Mouse (Mus musculus) bone marrow macrophage, adult 2 months (primary cell): ENCODE results near the gene Gm11034. TPM values are rescaled to one million over a fixed set of nuclear protein-coding genes. Genes with fewer than 3 reads are reported as not detected.

Experiments
- H3K27ac ChIP-seq: 2 replicates; pipeline ENCODE4 v1.5.1; 2012; ENCODE audit warnings: low read depth, low read length; ENCODE audit not compliant: insufficient read depth
- H3K4me1 ChIP-seq: 2 replicates; pipeline ENCODE4 v1.6.1; 2012; ENCODE audit warnings: low read length; ENCODE audit not compliant: control insufficient read depth, insufficient read depth
- H3K4me3 ChIP-seq: 2 replicates; pipeline ENCODE4 v1.5.1; 2012; ENCODE audit warnings: mild to moderate bottlenecking, low read length, moderate library complexity; ENCODE audit not compliant: insufficient read depth
- CTCF ChIP-seq: IDR thresholded peaks from 2 replicates; pipeline ENCODE4 v1.5.1; 2012; ENCODE audit warnings: low read depth, mild to moderate bottlenecking, low read length, moderate library complexity
- POLR2A ChIP-seq: IDR thresholded peaks from 2 replicates; pipeline ENCODE4 v1.6.1; 2012; ENCODE audit warnings: mild to moderate bottlenecking, low read depth, low read length, borderline replicate concordance
- polyA plus RNA-seq: library from polyadenylated mRNA; stranded (reverse); fragments of >200 nt; gene quantifications from 2 replicates; pipeline ENCODE4 v1.2.4, GENCODE M21; 2012; ENCODE audit not compliant: missing spikeins, insufficient read depth, insufficient read length

Gene Gm11034
- polyA plus RNA-seq, 1 experiment = not detected

GRCm38 (mm10) chr8:72211846-72212245, 1.6 kb downstream of the Gm11034 start:
- Histone ChIP-seq H3K4me1 (peaks cover 11% of the 10 kb centered on the region), H3K4me3 (no peak overlapping the region), H3K27ac (no peak overlapping the region)
- no peak for TF ChIP-seq POLR2A
- no peak for TF ChIP-seq CTCF

GRCm38 (mm10) chr8:72210710-72211109, 2.7 kb downstream of the Gm11034 start:
- H3K27ac ChIP-seq = no peak overlapping the region
- no peak for TF ChIP-seq POLR2A
- no peak for TF ChIP-seq CTCF
- 0 out of 2 replicates have a peak, but pooled peaks cover 2% of the 10 kb centered on the region for H3K4me1 ChIP-seq
- no peak overlapping the region for H3K4me3 ChIP-seq

- TF ChIP-seq CTCF = no peak
- TF ChIP-seq POLR2A = no peak
- Histone ChIP-seq H3K4me1 (no peaks in the 10 kb centered on the region), H3K27ac (no peak overlapping the region)
These were observed 3.2 kb downstream of the Gm11034 start for GRCm38 (mm10) chr8:72210222-72210621.

GRCm38 (mm10) chr8:72208582-72208981, 4.9 kb downstream of the Gm11034 start:
- H3K4me1 ChIP-seq = no peaks in the 10 kb centered on the region
- H3K27ac ChIP-seq = no peak overlapping the region
- no peak overlapping the region for H3K4me3 ChIP-seq
- no peak for TF ChIP-seq POLR2A
- no peak for TF ChIP-seq CTCF

More at GRCm38 (mm10) chr8:72210222-72210621, 3.2 kb downstream of the Gm11034 start:
- no peak overlapping the region for H3K4me3 ChIP-seq

GRCm38 (mm10) chr8:72197997-72198396, 15.4 kb downstream of the Gm11034 start:
- H3K27ac ChIP-seq = no peak overlapping the region
- TF ChIP-seq CTCF (no peak), POLR2A (no peak)
- no peak overlapping the region for H3K4me3 ChIP-seq
- no peaks in the 10 kb centered on the region for H3K4me1 ChIP-seq

GRCm38 (mm10) chr8:72192065-72192464, 21.4 kb downstream of the Gm11034 start:
- Histone ChIP-seq H3K27ac (no peak overlapping the region), H3K4me3 (no peak overlapping the region)
- no peak for TF ChIP-seq CTCF
- no peak for TF ChIP-seq POLR2A

GRCm38 (mm10) chr8:72190215-72190539, 23.3 kb downstream of the Gm11034 start:
- H3K4me1 ChIP-seq = no peaks in the 10 kb centered on the region
- H3K27ac ChIP-seq = no peak overlapping the region
- TF ChIP-seq CTCF (no peak), POLR2A (no peak)
- no peak overlapping the region for H3K4me3 ChIP-seq

More at GRCm38 (mm10) chr8:72192065-72192464, 21.4 kb downstream of the Gm11034 start:
- H3K4me1 ChIP-seq = no peaks in the 10 kb centered on the region

GRCm38 (mm10) chr8:72189417-72190214, 23.8 kb downstream of the Gm11034 start, which contains the start of gene Hsh2d:
Gene Hsh2d, plus strand, starts transcription at chr8:72189638.
- Histone ChIP-seq H3K4me1 (no peaks in the 10 kb centered on the region), H3K27ac (no peak within 1 kb of the TSS), H3K4me3 (no peak within 1 kb of the TSS)
- no peak for TF ChIP-seq POLR2A

GRCm38 (mm10) chr8:72187793-72188331, 25.6 kb downstream of the Gm11034 start:
- no peak overlapping the region for H3K27ac ChIP-seq
- peaks cover 15% of the 10 kb centered on the region for H3K4me1 ChIP-seq
- no peak overlapping the region for H3K4me3 ChIP-seq
- TF ChIP-seq POLR2A (no peak), CTCF (no peak)

GRCm38 (mm10) chr8:72183554-72184202, 29.8 kb downstream of the Gm11034 start:
- H3K4me3 ChIP-seq = no peak overlapping the region
- peaks cover 30% of the 10 kb centered on the region for H3K4me1 ChIP-seq
- H3K27ac ChIP-seq = peak overlapping the region; percentile 29
- no peak for TF ChIP-seq CTCF
- TF ChIP-seq POLR2A = no peak

- Histone ChIP-seq H3K4me1 (peaks cover 12% of the 10 kb centered on the region), H3K4me3 (no peak overlapping the region), H3K27ac (no peak overlapping the region)
- TF ChIP-seq CTCF = peak; percentile 84
- no peak for TF ChIP-seq POLR2A
These were observed 36.0 kb downstream of the Gm11034 start for GRCm38 (mm10) chr8:72177346-72177925.
